Mouse (Mus musculus) ES-Bruce4 (cell line): Measurements from ENCODE around the gene Tenm2.

Experiments
- CTCF ChIP-seq: IDR thresholded peaks from one replicate; pipeline ENCODE4 v1.8.1; 2011; ENCODE audit warnings: low read depth, low read length
- POLR2A ChIP-seq: IDR thresholded peaks from one replicate; pipeline ENCODE4 v1.8.1; 2011; ENCODE audit warnings: low read length; ENCODE audit not compliant: insufficient read depth

- TF ChIP-seq POLR2A (no peak), CTCF (no peak)
These were observed 541.0 kb downstream of the Tenm2 start for GRCm38 (mm10) chr11:36694810-36695209.
